Mouse (Mus musculus) stomach, postnatal 0 days (tissue): Measurements from ENCODE around the gene Abcc5.

Source experiments
- CTCF ChIP-seq: IDR thresholded peaks from 2 replicates; pipeline ENCODE4 v1.5.1; 2016; ENCODE audit warnings: antibody characterized with exemption, low read depth, mild to moderate bottlenecking, moderate library complexity
- EP300 ChIP-seq: optimal IDR thresholded peaks from 2 replicates; pipeline ENCODE3; 2016; ENCODE audit warnings: antibody characterized with exemption

- no peak for TF ChIP-seq CTCF
- no peak for TF ChIP-seq EP300
Measured at GRCm38 (mm10) chr16:20362121-20362520, 64.1 kb downstream of the Abcc5 start.
